Mouse (Mus musculus) A20 (cell line): ENCODE measurements around the gene Ash1l.
"Not testable (repeated sequence)": the region's sequence is repeated elsewhere in the genome, so short reads cannot be mapped to it uniquely, and the experiment has no call there.

Experiments
- DNase-seq: peaks from one replicate; pipeline ENCODE4 v3.0.0-alpha.2; 2011; ENCODE audit warnings: low read depth, low spot score

Ash1l gene

DNA sequence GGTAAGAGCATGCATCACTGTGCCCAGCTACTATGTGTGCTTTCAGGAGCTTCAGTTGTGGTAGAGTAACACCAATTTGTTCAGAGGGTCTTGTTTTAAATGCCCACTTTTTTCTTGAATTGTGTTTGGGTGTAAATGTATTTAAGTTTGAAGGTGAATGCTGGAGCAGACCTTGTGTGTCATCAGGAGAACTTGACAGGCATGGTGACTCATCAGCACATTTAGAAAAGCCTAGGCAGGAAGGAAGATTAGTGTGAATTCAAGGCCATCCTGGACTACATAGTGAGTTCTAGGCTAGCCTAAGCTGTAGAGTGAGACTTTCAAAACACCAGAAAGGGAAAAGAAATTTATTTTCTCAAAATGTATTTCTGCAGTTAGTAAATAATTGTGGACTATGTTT lies 3.3 kb downstream of the Ash1l start:
- DNase-seq, result no peak

- not testable (repeated sequence) for DNase-seq
Observed at GRCm38 (mm10) chr3:88963211-88963610, 12.8 kb downstream of the Ash1l start.

- DNase-seq, result no peak
Observed at GRCm38 (mm10) chr3:88975012-88975411, 24.6 kb downstream of the Ash1l start.

DNA sequence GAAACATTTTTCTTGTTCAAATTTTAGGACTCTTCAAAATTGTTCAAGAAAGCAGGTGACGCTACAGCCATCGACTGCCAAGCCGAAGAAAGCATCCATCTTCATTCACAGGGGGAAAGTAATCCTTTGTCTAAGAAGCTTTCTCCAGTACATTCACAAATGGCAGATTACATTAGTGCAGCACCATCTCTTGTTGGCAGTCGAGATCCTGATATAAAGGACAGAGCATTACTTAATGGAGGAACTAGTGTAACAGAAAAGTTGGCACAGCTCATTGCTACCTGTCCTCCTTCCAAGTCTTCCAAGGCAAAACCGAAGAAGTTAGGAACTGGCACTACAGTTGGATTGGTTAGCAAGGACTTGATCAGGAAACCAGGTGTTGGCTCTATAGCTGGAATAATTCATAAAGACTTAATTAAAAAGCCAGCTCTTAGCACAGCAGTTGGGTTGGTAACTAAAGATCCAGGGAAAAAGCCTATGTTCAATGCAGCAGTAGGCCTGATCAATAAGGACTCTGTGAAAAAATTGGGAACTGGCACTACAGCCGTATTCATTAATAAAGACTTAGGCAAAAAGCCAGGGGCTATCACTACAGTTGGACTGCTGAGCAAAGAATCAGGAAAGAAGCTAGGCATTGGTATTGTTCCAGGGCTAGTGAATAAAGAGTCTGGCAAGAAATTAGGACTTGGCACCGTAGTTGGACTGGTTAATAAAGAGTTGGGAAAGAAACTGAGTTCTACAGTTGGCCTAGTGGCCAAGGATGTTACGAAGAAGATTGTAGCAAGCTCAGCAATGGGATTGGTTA lies 31.0 kb downstream of the Ash1l start:
- DNase-seq, result no peak

GRCm38 (mm10) chr3:88983921-88984381 lies 33.5 kb downstream of the Ash1l start:
- no peak for DNase-seq

GRCm38 (mm10) chr3:88992793-88993192 lies 42.4 kb downstream of the Ash1l start:
- no peak for DNase-seq

GRCm38 (mm10) chr3:89001536-89001935 lies 51.1 kb downstream of the Ash1l start:
- DNase-seq, result no peak

DNA sequence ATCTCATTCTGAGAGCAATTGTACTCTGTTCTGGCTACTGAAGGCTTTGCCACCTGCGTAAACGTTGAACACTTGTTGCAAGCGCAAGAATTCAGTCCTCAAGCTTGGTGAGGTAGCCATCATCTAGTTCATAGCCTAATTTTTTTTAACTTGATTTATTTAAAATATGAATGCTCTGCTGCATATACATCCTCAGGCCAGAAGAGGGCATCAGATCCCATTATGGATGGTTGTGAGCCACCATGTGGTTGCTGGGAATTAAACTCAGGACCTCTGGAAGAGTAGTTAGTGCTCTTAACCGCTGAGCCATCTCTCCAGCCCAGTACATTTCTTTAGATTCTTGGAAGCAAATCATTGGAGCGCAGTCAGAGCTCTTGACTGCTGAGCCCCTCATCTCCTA lies 80.5 kb downstream of the Ash1l start:
- DNase-seq, result peak; percentile 16

DNA sequence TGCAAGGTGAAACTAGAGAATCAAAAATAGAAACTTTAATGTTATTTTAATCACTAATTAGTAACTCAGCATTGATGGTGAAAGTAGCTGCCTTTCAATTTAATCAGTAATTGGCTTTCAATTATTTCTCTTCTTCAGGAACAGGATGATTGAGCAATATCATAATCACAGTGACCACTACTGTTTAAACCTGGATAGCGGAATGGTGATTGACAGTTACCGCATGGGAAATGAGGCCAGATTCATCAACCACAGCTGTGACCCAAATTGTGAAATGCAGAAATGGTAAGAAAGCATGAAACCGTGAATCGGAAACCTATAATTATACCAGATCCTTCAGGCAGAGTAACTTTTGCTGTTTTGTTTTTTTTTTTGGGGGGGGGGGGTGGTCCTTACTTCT lies 92.9 kb downstream of the Ash1l start:
- no peak for DNase-seq

DNA sequence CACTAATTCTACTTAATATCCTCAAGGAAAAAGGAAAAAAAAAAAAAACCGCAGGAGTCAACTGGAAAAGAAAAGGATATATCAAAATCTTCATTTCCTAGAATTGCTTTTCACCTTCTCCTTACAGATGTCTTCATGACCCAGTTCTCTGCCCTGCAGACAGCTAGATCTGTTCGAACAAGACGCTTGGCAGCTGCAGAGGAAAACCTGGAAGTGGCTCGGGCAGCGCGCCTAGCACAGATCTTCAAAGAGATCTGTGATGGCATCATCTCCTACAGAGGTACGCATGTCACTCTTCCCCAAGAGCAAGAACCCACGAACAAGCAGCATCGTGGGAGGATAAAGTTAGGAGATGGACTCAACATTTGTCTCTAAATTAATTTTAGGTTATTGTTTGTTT lies 107.9 kb downstream of the Ash1l start:
- no peak for DNase-seq

DNA sequence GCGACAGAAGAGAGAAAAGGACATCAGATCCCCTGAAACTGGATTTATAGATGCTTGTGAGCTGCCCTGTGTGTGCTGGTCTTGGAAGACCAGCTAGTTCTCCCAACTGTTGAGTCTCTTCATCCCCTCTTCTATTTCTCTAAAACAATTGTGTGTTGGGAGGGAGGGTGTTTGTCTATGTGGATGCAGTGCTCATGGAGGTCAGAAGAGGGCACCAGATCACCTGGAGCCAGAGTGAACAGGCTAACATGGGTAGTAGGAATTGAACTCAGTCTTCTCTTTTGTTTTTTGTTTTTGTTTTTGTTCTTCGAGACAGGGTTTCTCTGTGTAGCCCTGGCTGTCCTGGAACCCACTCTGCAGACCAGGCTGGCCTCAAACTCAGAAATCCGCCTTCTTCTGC lies 108.4 kb downstream of the Ash1l start:
- peak; percentile 52 for DNase-seq

- no peak for DNase-seq
Observed at GRCm38 (mm10) chr3:89061696-89062095, 111.3 kb downstream of the Ash1l start.

DNA sequence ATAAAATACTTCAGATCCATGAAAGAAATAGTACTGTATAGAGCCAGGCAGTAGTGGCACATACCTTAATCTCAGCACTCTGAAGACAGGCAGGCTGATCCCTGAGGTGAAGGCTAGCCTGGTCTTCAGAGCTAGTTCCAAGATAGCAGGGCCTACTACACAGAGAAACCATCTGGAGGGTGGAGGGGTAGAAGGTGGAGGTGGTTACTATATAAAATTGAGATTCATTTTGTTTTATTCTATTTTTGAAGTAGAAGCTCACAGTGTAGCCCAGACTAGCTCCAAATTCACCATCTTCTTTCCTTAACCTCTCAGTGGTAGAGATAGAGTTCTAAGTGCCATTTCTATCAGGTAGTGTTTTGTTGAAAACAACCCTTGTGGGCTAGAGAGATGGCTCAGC lies 116.8 kb downstream of the Ash1l start:
- no peak for DNase-seq

DNA sequence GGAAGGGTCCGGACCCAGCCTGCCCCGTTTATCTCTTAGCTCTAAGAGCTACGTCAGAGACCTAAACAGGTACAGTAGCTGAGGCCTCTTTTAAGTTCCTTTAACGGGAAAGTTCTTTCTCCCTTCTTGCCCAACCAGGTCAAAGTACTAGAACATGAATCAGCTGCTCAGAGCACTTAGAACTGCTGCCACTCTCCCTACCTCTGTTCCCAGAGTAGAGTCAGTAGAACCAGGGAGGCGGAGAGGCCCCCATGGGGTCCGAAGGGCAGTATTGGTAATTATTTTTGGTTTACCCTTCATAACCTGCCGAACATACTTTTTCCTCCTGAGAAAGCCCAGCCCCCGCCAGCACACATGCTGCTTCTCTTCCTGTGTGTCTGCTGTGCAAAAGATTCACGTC lies 127.0 kb downstream of the Ash1l start:
- DNase-seq, result no peak

- DNase-seq, result peak; percentile 26
Observed at GRCm38 (mm10) chr3:89082287-89082686, 131.9 kb downstream of the Ash1l start.

GRCm38 (mm10) chr3:89084133-89084532 lies 133.7 kb downstream of the Ash1l start:
- DNase-seq, result peak; percentile 33

- peak; percentile 60 for DNase-seq
Observed at GRCm38 (mm10) chr3:89084654-89085190, 134.3 kb downstream of the Ash1l start.

DNA sequence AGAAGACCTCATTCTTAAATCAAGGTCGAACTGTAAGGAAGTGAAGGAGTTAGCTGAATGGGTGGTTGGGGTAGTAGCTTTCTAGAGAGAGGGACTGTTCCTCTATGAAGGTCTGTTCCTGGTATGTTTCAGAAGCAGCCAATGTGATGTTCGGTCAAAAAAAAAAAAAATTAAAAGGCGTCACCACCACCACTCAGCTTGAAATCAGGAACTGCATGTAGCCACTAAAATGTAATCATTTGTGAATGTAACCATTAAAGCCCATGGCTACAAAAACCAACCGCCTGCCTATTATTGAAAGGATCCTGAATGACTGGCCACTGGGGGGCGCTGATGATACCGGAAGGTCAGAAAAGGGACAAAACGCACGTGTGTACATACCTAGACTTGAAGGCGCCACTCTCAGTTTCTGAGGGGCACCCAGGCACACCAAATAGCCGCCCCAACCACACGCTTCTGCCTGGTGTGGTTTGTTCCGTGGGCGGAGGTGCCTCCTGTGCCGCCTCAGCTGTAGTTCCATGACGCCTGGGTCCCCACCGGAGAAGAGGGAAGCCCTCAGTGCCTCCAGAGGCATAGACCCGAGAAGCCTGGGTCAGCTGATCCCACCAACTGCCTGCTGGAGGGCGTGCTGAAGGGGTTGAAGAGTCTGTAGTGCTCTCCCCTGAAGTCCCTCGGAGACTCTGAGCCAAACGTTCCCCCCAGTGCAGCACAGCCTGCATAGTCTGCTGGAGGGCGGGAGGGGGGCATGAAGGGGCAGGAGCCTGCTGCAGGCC lies 137.1 kb downstream of the Ash1l start:
- peak; percentile 92 for DNase-seq

- DNase-seq, result no peak
Observed at GRCm38 (mm10) chr3:89088974-89089373, 138.6 kb downstream of the Ash1l start.

- peak; percentile 94 for DNase-seq
Observed at GRCm38 (mm10) chr3:89089882-89090591, 139.6 kb downstream of the Ash1l start.

GRCm38 (mm10) chr3:89090694-89091655 lies 140.6 kb downstream of the Ash1l start:
- peak; percentile 89 for DNase-seq
